Mouse (Mus musculus) common myeloid progenitor, adult 5-6 weeks (primary cell): ENCODE measurements at regions not wholly inside any gene's neighbourhood (a gene's known extent, or its start where the extent isn't known, plus 50 kb on each side); places are given as distances from the start of the nearest gene placed in this dataset.

Source experiments
- ATAC-seq: replicated peaks from 2 replicates; pipeline ENCODE4 v1.8.0; 2016; ENCODE audit warnings: low read depth, mild to moderate bottlenecking, moderate TSS enrichment, inconsistent platforms; ENCODE audit not compliant: poor library complexity, severe bottlenecking

GRCm38 (mm10) chr7:125338177-125338751 is 106.2 kb upstream of the Kdm8 start:
- ATAC-seq = no peak

- no peak for ATAC-seq
Measured at GRCm38 (mm10) chr7:125340326-125340905, 104.1 kb upstream of the Kdm8 start.

GRCm38 (mm10) chr7:125349606-125350005 is 94.9 kb upstream of the Kdm8 start:
- ATAC-seq = no peak

- ATAC-seq = no peak
Measured at GRCm38 (mm10) chr7:125354211-125354610, 90.3 kb upstream of the Kdm8 start.

GRCm38 (mm10) chr7:125354956-125355355 is 89.5 kb upstream of the Kdm8 start:
- no peak for ATAC-seq

GRCm38 (mm10) chr7:125358016-125358415 is 86.5 kb upstream of the Kdm8 start:
- no peak for ATAC-seq

GRCm38 (mm10) chr7:125383021-125383420 is 61.5 kb upstream of the Kdm8 start:
- no peak for ATAC-seq

GRCm38 (mm10) chr7:125384171-125384570 is 60.3 kb upstream of the Kdm8 start:
- ATAC-seq = no peak

- ATAC-seq = no peak
Measured at GRCm38 (mm10) chr7:125392536-125392935, 51.9 kb upstream of the Kdm8 start.

GRCm38 (mm10) chr7:125393228-125393627 is 51.2 kb upstream of the Kdm8 start:
- ATAC-seq = no peak

GRCm38 (mm10) chr7:125393654-125394346 is 50.7 kb upstream of the Kdm8 start:
- peak; percentile 85 for ATAC-seq
